ENCODE assay signal across 19 mouse cellular contexts in genomic region chr17:69231360-69231759, GRCm38 (mm10).
DNase-seq lines count a peak whose midpoint lies in the region; ATAC-seq lines count a peak whose summit lies in the region.
"Had no signal": no experiment of that assay in that cellular context is flagged by ENCODE, and none has a peak within 500 bp of the region (broad histone marks: within the 10 kb centered on the region; RNA-seq: fewer than 3 reads in every experiment).

No protein-coding gene starts in this region.

- H3K9ac ChIP-seq in limb, embryonic 12.5 days (replicated peaks) = no peak overlapping the region
- no peak overlapping the region for H3K9ac ChIP-seq in hindbrain, embryonic 15.5 days
- no peak overlapping the region for H3K9ac ChIP-seq in neural tube, embryonic 14.5 days (replicated peaks; ENCODE audit: low read depth, low read length)
- no peak overlapping the region for H3K9ac ChIP-seq in kidney, embryonic 16.5 days (replicated peaks; ENCODE audit: low read length)
- H3K9ac ChIP-seq: embryonic facial prominence, embryonic 12.5 days; heart, embryonic 13.5 days; limb, embryonic 15.5 days had no signal

- peaks cover 11% of the 10 kb centered on the region; the same call in 1 of the 2 replicates for H3K4me1 ChIP-seq in limb, embryonic 12.5 days (replicated peaks)
- peaks cover 7% of the 10 kb centered on the region for H3K4me1 ChIP-seq in limb, embryonic 10.5 days
- peaks cover 41% of the 10 kb centered on the region for H3K4me1 ChIP-seq in hindbrain, embryonic 15.5 days (replicated peaks)
- H3K4me1 ChIP-seq in neural tube, embryonic 14.5 days (ENCODE audit: control insufficient read depth, insufficient read depth, low read length) = peaks cover 8% of the 10 kb centered on the region; the same call in 1 of the 2 replicates
- H3K4me1 ChIP-seq in kidney, embryonic 16.5 days (ENCODE audit: insufficient read depth, low read length) = no peaks in the 10 kb centered on the region
- H3K4me1 ChIP-seq: megakaryocyte, embryonic 14.5 days had no signal

- no peaks in the 10 kb centered on the region for H3K36me3 ChIP-seq in limb, embryonic 12.5 days
- no peaks in the 10 kb centered on the region for H3K36me3 ChIP-seq in limb, embryonic 10.5 days
- H3K36me3 ChIP-seq in hindbrain, embryonic 15.5 days = no peaks in the 10 kb centered on the region
- H3K36me3 ChIP-seq in neural tube, embryonic 14.5 days (ENCODE audit: control insufficient read depth, insufficient read depth, low read length) = no peaks in the 10 kb centered on the region
- H3K36me3 ChIP-seq in kidney, embryonic 16.5 days (ENCODE audit: insufficient read depth, low read length) = no peaks in the 10 kb centered on the region
- H3K36me3 ChIP-seq: embryonic facial prominence, embryonic 12.5 days; limb, embryonic 15.5 days had no signal

- no peaks in the 10 kb centered on the region for H3K27me3 ChIP-seq in limb, embryonic 12.5 days
- H3K27me3 ChIP-seq in limb, embryonic 10.5 days (ENCODE audit: low read depth, poor library complexity, severe bottlenecking) = no peaks in the 10 kb centered on the region
- no peaks in the 10 kb centered on the region for H3K27me3 ChIP-seq in hindbrain, embryonic 15.5 days
- no peaks in the 10 kb centered on the region for H3K27me3 ChIP-seq in neural tube, embryonic 14.5 days (ENCODE audit: control insufficient read depth, insufficient read depth, low read length)
- H3K27me3 ChIP-seq in kidney, embryonic 16.5 days (ENCODE audit: insufficient read depth, low read length) = no peaks in the 10 kb centered on the region
- H3K27me3 ChIP-seq: embryonic facial prominence, embryonic 12.5 days; heart, embryonic 13.5 days; limb, embryonic 15.5 days; megakaryocyte, embryonic 14.5 days had no signal

- H3K4me3 ChIP-seq in limb, embryonic 12.5 days (replicated peaks) = no peak overlapping the region
- H3K4me3 ChIP-seq in limb, embryonic 10.5 days = no peak overlapping the region
- no peak overlapping the region for H3K4me3 ChIP-seq in hindbrain, embryonic 15.5 days
- no peak overlapping the region for H3K4me3 ChIP-seq in neural tube, embryonic 14.5 days (ENCODE audit: low read depth, low read length)
- H3K4me3 ChIP-seq in kidney, embryonic 16.5 days (ENCODE audit: low read length) = no peak overlapping the region
- H3K4me3 ChIP-seq: embryonic facial prominence, embryonic 12.5 days; heart, embryonic 13.5 days; limb, embryonic 15.5 days; megakaryocyte, embryonic 14.5 days had no signal

- 0 out of 2 replicates have a peak overlapping the region, but pooled peaks have one; percentile 3 for H3K27ac ChIP-seq in limb, embryonic 12.5 days
- no peak overlapping the region for H3K27ac ChIP-seq in limb, embryonic 10.5 days
- peak overlapping the region; percentile 2; the same call in 1 of the 2 replicates for H3K27ac ChIP-seq in hindbrain, embryonic 15.5 days (replicated peaks)
- H3K27ac ChIP-seq in neural tube, embryonic 14.5 days (ENCODE audit: low read depth, low read length) = no peak overlapping the region
- no peak overlapping the region for H3K27ac ChIP-seq in kidney, embryonic 16.5 days (ENCODE audit: low read length)
- H3K27ac ChIP-seq: embryonic facial prominence, embryonic 12.5 days; heart, embryonic 13.5 days; limb, embryonic 15.5 days had no signal

- DNase-seq in cerebellum, postnatal 25 days = peak; percentile 24 to 28
- no peak for DNase-seq in cerebellum, adult 11 months
- DNase-seq in limb, embryonic 10.5 days (ENCODE audit: low spot score) = no peak
- DNase-seq: adrenal gland, postnatal 14 days; B cell, adult 2 months; heart, postnatal 36 days; kidney, postnatal 14 days; lung, postnatal 14 days; thymus, postnatal 36 days had no signal

- no peaks in the 10 kb centered on the region for H3K9me3 ChIP-seq in limb, embryonic 12.5 days
- no peaks in the 10 kb centered on the region for H3K9me3 ChIP-seq in limb, embryonic 10.5 days (replicated peaks)
- H3K9me3 ChIP-seq in hindbrain, embryonic 15.5 days = no peaks in the 10 kb centered on the region
- H3K9me3 ChIP-seq in neural tube, embryonic 14.5 days (ENCODE audit: control insufficient read depth, low read length) = no peaks in the 10 kb centered on the region
- no peaks in the 10 kb centered on the region for H3K9me3 ChIP-seq in kidney, embryonic 16.5 days (ENCODE audit: low read length)
- H3K9me3 ChIP-seq: embryonic facial prominence, embryonic 12.5 days; heart, embryonic 13.5 days; limb, embryonic 15.5 days; megakaryocyte, embryonic 14.5 days had no signal

- 88% methylated on average over 5 of the region's 5 CpGs for WGBS in limb, embryonic 12.5 days
- WGBS in limb, embryonic 10.5 days = 86% methylated on average over 5 of the region's 5 CpGs
- WGBS in hindbrain, embryonic 15.5 days = 49% methylated on average over 5 of the region's 5 CpGs
- WGBS in neural tube, embryonic 14.5 days = 41% methylated on average over 5 of the region's 5 CpGs
- 90% methylated on average over 5 of the region's 5 CpGs for WGBS in kidney, embryonic 16.5 days

- no peak for ATAC-seq in limb, embryonic 12.5 days (ENCODE audit: insufficient number of reproducible peaks, insufficient read depth, low FRiP score, low TSS enrichment, low read depth)
- ATAC-seq in hindbrain, embryonic 15.5 days (ENCODE audit: low FRiP score, low read depth) = no peak
- peak; percentile 62; the same call in 1 of the 2 replicates for ATAC-seq in neural tube, embryonic 14.5 days (ENCODE audit: low read depth)
- ATAC-seq in megakaryocyte-erythroid progenitor cell, adult 5-6 weeks (replicated peaks; ENCODE audit: low FRiP score, low TSS enrichment, poor library complexity, severe bottlenecking) = no peak
- ATAC-seq in kidney, embryonic 16.5 days (ENCODE audit: low FRiP score, low TSS enrichment) = no peak
- ATAC-seq: intestine, postnatal 0 days had no signal

- H3K4me2 ChIP-seq in limb, embryonic 12.5 days = no peak overlapping the region
- no peak overlapping the region for H3K4me2 ChIP-seq in hindbrain, embryonic 15.5 days
- H3K4me2 ChIP-seq in neural tube, embryonic 14.5 days (ENCODE audit: low read depth, low read length) = no peak overlapping the region
- no peak overlapping the region for H3K4me2 ChIP-seq in kidney, embryonic 16.5 days (replicated peaks; ENCODE audit: low read depth, low read length)
- H3K4me2 ChIP-seq: embryonic facial prominence, embryonic 12.5 days; heart, embryonic 13.5 days; limb, embryonic 15.5 days had no signal

Comparison
In these comparisons a context has a peak if more than half of its experiments do, and no peak if none do; other contexts are left out.
1. DNase-seq: peak in cerebellum, postnatal 25 days (2 of 2); none in cerebellum, adult 11 months (single experiment) and limb, embryonic 10.5 days (single experiment).
2. H3K27ac ChIP-seq: peak in limb, embryonic 12.5 days (single experiment) and hindbrain, embryonic 15.5 days (single experiment); none in limb, embryonic 10.5 days (single experiment), neural tube, embryonic 14.5 days (single experiment) and kidney, embryonic 16.5 days (single experiment).